Mouse (Mus musculus) bone marrow, adult 2 months (tissue): ENCODE measurements at regions not wholly inside any gene's neighbourhood (a gene's known extent, or its start where the extent isn't known, plus 50 kb on each side); places are given as distances from the start of the nearest gene placed in this dataset.

Experiments used
- CTCF ChIP-seq: fragments of 200-500 bp; IDR thresholded peaks from 2 replicates; pipeline ENCODE4 v1.5.1; 2011; ENCODE audit warnings: low read length, control low read depth; ENCODE audit not compliant: control insufficient read depth, insufficient read depth
- POLR2A ChIP-seq: fragments of 200-500 bp; IDR thresholded peaks from 2 replicates; pipeline ENCODE4 v1.6.1; 2011; ENCODE audit warnings: low read depth, mild to moderate bottlenecking, control low read depth, low read length, borderline replicate concordance; ENCODE audit not compliant: control insufficient read depth

DNA sequence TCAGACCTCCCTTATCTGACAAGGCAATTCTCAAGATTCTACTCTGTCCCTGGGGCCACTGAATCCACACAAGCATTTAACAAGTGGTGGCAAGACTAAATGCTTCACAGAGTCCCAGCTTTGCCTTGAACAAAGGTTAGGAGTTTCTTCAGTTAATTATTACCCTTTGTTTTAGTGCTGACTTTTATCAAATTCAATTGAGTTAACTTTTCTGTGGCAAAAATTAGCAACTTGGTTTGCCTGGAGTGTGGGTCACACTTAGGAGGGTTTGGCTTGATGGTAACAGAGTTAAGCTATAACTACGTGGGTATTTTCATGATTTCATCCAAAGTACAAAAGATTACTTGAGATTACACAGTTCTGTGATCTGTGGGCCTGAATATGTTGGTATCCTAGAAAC, 104.7 kb upstream of the Abcb5 start:
- no peak for TF ChIP-seq POLR2A
- TF ChIP-seq CTCF: no peak
